Mouse (Mus musculus): Measurements from ENCODE around the gene Kifc5b.
"Not testable (repeated sequence)": the region's sequence is repeated elsewhere in the genome, so short reads cannot be mapped to it uniquely, and the experiment has no call there.

Kifc5b gene

GRCm38 (mm10) chr17:26916711-26917482 is at the start of gene Kifc5b:
Gene Kifc5b (plus strand): TSS chr17:26917091.
- peak; percentile 97 for DNase-seq (ENCODE audit: low read depth)

DNA sequence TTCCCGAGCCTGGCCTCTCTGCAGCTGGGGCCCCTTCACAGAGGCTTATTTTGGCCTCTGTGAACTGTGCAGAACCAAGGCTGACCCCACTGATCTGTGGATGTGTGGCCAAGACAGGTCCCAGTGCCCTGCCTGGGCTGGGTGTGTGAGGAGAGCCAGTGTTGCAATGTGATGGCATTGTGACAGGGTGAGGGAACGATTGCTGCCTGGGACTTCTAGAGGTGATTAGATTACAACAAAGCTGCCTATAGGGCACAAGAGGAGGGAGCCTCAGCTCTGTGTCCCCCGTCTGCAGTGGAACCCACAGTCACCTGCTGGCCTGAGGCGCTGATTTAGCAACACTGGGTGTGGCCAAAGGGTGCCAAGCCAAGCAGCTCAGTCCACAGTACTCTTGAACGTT is 48.1 kb upstream of the Kifc5b start:
- no peak for DNase-seq (ENCODE audit: low read depth)

DNA sequence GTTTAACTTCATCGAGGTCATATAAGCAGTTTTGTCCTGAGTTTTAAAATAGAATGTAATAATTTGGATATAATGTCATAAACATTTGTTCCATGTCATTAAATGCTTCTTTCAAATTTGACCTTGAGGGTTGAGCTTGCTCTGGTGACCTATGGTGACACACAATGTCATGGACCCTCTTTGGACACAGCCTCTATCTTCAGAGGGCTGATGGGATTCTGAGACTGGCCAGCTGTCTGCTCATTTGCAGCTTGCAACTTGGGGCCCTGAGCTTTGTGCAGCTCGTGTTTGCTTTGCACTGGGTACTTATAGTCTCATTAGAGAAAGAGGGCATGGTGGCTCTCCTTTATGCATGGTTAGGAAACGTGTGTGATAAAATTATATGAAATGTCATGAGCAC is 44.0 kb upstream of the Kifc5b start:
- DNase-seq (ENCODE audit: low read depth): no peak

- no peak for DNase-seq (ENCODE audit: low read depth)
Measured at GRCm38 (mm10) chr17:26873502-26873901, 43.4 kb upstream of the Kifc5b start.

DNA sequence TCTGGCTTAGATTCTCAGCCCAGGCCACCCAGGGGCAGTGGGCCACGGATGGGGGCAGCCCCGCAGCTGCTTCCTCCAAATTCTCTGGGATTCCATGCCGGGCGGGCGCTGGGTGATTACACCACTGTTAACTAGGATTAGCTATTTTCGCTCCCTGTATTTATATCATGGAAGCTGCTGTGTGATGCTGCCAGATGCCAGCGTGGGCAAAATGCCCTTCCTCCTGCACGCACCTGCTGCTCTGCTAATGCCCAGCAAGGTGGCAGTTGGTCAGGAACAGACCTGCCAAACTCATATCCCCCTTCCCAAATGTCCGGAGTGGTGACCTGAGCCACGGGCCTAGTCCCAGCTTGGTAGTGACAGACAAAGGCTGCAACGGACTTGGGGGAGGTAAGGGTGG is 42.3 kb upstream of the Kifc5b start:
- no peak for DNase-seq (ENCODE audit: low read depth)

- no peak for DNase-seq (ENCODE audit: low read depth)
Measured at GRCm38 (mm10) chr17:26877927-26878326, 39.0 kb upstream of the Kifc5b start.

- DNase-seq (ENCODE audit: low read depth): no peak
Measured at GRCm38 (mm10) chr17:26879235-26879634, 37.7 kb upstream of the Kifc5b start.

DNA sequence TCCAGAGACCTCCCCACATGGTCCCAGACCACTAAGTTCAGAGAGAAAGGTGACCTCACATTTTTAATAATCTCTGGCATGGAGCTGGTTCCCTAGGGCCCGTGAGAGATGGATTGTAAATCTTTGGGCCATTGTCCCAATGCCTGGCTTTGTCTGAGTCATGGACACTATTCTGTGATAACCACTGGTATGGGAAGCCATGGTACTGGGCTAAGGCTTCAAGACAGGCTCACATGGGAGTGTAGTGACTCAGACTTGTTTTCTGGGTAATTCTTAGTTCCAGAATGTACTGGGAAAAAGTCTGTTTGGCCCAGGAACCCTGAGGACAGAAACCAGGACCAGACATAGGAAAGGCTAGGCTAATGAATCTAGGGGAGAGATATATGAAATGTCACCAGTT is 34.2 kb upstream of the Kifc5b start:
- peak; percentile 64 for DNase-seq (ENCODE audit: low read depth)

- DNase-seq (ENCODE audit: low read depth): no peak
Measured at GRCm38 (mm10) chr17:26883585-26883984, 33.3 kb upstream of the Kifc5b start.

- peak; percentile 57 for DNase-seq (ENCODE audit: low read depth)
Measured at GRCm38 (mm10) chr17:26884995-26885926, 31.6 kb upstream of the Kifc5b start.

DNA sequence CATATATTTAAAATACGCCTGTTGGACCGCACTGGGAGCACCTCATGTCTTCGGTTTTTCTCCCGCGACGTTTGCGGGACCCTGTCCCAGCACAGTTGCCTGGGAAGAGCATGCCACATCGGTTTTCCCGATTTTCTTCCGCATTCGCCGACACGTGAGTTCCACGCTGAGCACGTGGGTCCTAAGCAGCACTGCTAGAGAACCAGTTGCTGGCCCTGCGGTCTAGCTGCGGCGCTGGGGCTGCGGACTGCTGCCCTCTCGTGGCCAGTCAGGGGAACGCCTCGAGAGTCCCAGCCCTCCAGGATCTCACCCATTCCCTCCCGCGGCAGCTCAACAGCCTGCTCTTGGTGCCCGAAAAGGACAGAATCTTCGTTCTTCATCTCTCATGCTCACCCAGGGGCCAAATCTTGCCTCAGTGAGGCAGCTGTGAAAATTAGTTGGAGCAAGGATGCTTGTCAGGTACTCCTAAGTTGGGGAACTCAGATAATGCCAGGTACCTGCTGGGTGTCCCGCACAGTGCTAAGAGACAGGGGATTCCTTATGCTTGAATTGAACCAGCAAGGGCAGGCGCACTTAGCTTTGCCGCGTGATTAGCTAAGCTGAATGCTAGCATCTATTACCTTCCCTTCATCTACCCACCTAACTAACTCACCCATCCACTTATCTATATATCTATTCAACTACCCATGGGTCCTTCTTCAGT is 30.7 kb upstream of the Kifc5b start:
- DNase-seq (ENCODE audit: low read depth): peak; percentile 73

- DNase-seq (ENCODE audit: low read depth): peak; percentile 35
Measured at GRCm38 (mm10) chr17:26887926-26888325, 29.0 kb upstream of the Kifc5b start.

DNA sequence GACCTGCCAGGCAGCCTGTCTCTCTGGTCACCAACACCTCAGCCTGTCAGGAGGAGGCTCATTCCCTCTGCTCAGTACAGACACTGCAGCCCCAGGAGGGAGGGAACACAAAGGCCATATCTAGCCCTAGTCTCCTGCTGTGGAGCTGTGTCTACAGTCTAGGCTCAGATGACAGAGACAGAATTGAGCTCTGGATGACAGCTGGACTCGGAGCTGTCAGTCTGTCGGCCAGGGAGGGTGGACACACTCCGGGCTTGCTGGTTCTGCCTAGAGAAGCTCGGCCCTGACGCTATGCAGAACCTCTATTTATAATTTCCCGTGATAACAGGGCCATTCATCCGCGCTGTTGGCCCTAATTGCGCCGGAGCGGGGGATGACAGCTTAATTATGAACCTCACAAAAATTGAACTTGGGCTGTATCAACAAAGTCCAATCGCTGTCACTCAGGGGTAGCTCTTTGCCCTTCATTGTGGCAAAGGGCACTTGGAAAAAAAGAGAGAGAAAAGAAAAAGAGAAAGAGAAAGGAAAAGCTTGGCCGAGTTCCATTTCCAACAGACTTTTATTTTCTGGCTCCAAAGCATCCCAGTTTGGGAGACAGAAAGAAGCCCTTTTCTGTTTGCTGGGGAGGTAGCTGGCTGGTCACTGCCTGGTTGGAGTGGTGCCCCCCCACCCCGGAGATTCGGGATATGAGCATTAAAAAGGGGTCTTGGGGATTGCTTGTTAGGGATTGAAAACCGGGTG is 24.1 kb upstream of the Kifc5b start:
- no peak for DNase-seq (ENCODE audit: low read depth)

DNA sequence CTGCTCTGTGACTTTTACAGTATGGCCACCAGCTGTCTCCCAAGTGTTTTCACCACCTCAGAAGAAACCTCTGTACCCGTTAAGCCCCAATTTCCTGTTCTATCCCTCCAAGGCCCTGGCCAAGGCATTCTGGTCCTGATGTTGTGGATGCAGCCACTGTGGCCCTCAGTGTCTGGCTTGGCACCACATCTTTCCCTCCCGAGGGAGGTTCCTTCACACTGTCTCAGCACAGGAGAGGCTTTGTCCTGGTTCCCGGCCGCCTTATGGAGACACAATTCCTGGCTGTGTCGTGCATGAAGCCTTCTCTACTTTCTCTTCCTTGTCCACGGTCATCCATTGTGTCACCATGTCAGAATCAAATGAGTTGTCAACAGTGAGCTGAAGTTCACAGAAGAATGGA is 23.4 kb upstream of the Kifc5b start:
- DNase-seq (ENCODE audit: low read depth): no peak

GRCm38 (mm10) chr17:26894342-26894741 is 22.5 kb upstream of the Kifc5b start:
- no peak for DNase-seq (ENCODE audit: low read depth)

- DNase-seq (ENCODE audit: low read depth): no peak
Measured at GRCm38 (mm10) chr17:26895578-26895977, 21.3 kb upstream of the Kifc5b start.

DNA sequence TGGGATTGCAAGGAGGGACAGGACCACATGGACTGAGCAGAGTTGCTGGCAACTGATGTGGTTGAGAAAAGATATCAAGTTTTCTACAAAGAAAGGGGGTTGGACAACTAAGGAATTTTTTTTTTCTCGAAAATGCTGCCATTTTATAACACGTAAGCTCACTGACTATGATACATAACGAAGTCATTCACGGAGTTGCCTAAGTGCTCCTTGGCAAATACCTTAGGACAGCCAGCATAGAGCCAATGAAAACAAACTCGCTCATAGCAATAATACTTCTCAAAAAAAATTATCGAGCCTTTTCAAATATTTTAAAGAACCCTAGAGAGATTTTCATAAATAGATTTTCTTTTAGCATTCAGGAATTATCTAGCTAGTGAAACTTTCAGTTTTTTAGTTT is 16.0 kb upstream of the Kifc5b start:
- peak; percentile 69 for DNase-seq (ENCODE audit: low read depth)

GRCm38 (mm10) chr17:26904320-26904719 is 12.6 kb upstream of the Kifc5b start:
- no peak for DNase-seq (ENCODE audit: low read depth)

DNA sequence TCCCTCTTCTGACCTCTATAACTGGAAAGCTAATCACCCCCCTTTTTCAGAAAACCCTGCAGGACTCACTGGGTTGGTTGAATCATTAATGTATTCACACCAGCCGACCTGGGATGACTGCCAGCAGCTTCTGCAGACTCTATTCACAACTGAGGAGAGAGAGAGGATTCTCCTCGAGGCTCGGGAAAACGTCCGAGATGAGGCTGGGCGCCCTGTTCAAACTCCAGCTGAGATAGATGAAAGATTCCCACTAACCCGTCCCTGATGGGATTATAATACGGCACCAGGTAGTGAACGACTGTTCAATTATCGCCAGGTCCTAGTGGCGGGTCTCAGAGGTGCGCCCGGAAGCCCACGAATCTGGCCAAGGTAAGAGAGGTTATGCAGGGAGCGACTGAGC is 9.4 kb upstream of the Kifc5b start:
- not testable (repeated sequence) for DNase-seq (ENCODE audit: low read depth)

- no peak for DNase-seq (ENCODE audit: low read depth)
Measured at GRCm38 (mm10) chr17:26915248-26915647, 1.6 kb upstream of the Kifc5b start.

GRCm38 (mm10) chr17:26917560-26917959 is 669 bp downstream of the Kifc5b start:
- not testable (repeated sequence) for DNase-seq (ENCODE audit: low read depth)

DNA sequence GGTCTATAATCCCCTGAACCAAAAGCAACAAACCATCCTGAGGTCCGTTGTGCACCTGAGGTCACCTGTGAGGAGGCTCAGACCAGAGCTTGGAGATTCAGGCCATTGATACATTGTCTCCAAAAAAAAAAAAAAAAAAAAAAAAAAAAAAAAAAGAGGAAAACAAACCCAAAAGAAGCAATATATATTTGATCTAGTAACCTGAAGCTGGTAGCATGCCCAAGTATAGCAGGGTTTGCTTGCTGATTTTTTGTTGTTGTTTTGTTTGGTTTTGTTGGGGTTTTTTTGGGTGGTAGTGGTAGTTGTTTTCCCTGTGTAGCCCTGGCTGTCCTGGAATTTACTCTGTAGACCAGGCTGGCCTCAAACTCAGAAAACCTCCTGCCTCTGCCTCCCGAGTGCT is 1.5 kb downstream of the Kifc5b start:
- DNase-seq (ENCODE audit: low read depth): no peak

Measured in fibroblast of lung, adult 2 months (primary cell).